Mouse (Mus musculus): ENCODE measurements at regions not wholly inside any gene's neighbourhood (a gene's known extent, or its start where the extent isn't known, plus 50 kb on each side); places are given as distances from the start of the nearest gene placed in this dataset.
A peak's percentile ranks its signal among the peaks of the same experiment; 100 is the strongest.

- no peak for DNase-seq
Observed at GRCm38 (mm10) chr3:141279041-141279554, 66.9 kb upstream of the Pdha2 start.

GRCm38 (mm10) chr3:141293802-141294201 lies 81.6 kb upstream of the Pdha2 start:
- no peak for DNase-seq

DNA sequence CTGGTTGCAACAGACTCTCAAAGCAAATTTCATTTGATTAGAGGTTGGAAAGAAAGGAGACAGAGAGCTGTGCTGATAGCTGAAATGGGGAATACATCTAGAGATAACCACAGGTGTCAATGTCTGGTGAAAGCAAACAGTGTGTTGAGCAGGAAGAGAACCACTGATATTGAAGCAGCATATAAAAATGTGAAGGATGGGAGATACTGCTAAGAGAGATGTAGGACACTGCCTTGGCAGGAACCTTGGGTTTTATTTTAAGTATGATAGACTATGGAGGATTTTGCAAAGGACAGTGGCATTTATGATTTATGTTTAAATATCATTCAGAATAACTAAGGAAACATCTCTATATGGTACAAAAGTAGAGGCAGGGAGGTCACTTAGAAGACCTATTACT lies 84.7 kb upstream of the Pdha2 start:
- DNase-seq = no peak

DNA sequence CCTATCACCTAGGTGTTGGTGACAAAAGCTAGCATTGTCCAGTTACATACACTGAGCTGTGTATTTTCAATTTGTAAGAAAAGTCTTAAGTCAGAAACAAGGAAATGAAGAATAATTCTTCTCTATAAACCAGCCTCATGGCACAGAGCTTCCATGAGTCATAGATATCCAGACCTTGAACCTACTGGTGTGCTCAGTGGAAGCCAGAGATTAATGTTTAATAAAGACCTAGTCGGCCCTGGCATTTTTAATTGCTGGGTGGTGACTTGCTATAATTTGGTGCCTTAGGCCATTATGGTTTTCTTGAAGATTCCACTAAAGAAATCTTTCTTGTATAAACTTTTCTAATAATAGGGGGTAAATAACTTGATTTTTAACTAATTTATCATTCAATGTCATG lies 87.6 kb upstream of the Pdha2 start:
- peak; percentile 4 to 48 for DNase-seq

DNA sequence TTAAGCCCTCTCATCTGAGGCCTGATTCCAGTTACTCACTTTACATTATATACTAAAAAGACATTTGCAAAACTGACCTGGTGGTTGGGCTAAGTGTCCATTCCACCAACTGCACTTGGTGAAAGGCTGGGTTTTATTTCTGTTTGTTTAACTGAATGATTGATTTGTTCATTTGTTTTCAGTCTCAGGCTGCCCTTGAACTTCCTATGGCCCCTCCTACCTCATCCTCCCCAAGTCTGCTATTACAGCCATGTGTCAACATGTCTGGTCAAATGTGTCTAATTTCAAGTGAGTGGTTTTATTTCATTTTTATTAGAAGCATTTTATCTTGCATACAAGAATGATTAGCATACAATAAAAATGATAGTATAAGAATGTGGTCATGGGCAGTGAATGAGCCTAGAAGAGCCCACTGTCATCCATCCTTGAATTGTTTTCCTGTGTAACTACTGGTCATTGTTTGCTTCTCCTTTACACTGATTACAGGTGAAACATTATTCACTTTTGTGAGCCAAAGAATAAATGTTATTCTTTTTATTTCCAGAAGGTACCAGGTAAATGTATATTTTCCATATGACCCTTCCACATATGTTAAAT lies 121.5 kb upstream of the Pdha2 start:
- no peak for DNase-seq

GRCm38 (mm10) chr3:141338224-141338982 lies 126.2 kb upstream of the Pdha2 start:
- no peak for DNase-seq

GRCm38 (mm10) chr3:141353961-141354360 lies 111.1 kb upstream of the Unc5c start:
- DNase-seq = no peak

- DNase-seq = no peak
Observed at GRCm38 (mm10) chr3:141393005-141393404, 72.0 kb upstream of the Unc5c start.

DNA sequence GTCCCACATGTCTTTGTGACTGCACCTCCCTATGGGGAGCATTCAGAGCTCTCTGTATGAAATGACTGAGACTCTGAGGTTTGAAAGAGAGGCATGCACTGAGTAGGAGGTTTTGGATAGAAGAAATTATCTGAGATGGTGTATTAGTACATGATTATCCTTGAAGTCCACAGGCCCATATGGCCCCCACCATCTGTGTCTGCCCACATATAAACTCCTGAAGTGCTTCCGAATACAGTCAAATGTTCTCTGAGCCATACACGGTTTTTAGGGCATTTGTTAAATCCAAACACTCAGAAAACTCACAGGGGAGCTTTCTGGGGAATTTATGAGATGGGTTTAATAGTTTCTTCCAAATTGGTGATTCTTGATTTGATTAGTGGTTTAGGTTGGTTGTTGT lies 66.8 kb upstream of the Unc5c start:
- DNase-seq = no peak

Measured in kidney, postnatal 36 days (tissue).